Mouse (Mus musculus): Measurements from ENCODE around the gene Dnajb13. TPM values are rescaled to one million over a fixed set of nuclear protein-coding genes. Genes with fewer than 3 reads are reported as not detected.
"Not testable (repeated sequence)": the region's sequence is repeated elsewhere in the genome, so short reads cannot be mapped to it uniquely, and the experiment has no call there.

Gene Dnajb13
- polyA plus RNA-seq, 1 experiment from 2014 or later: 5.0 TPM

- H3K36me3 ChIP-seq: peaks cover 15% of the 10 kb centered on the region; the same call in 1 of the 2 replicates
- H3K4me1 ChIP-seq: peaks cover 40% of the 10 kb centered on the region
- peak overlapping the region; percentile 76 for H3K27ac ChIP-seq
- 42% methylated on average over 11 of the region's 11 CpGs for WGBS
- H3K4me3 ChIP-seq: peak overlapping the region; percentile 11; the same call in 1 of the 2 replicates
- peak; percentile 66 for ATAC-seq (ENCODE audit: low FRiP score)
- H3K9ac ChIP-seq: peak overlapping the region; percentile 33; the same call in 1 of the 2 replicates
- no peaks in the 10 kb centered on the region for H3K9me3 ChIP-seq (replicated peaks)
- H3K4me2 ChIP-seq (replicated peaks): peak overlapping the region; percentile 84
- peaks cover 4% of the 10 kb centered on the region for H3K27me3 ChIP-seq
These were observed 19.0 kb downstream of the Dnajb13 start for GRCm38 (mm10) chr7:100495581-100496251.

GRCm38 (mm10) chr7:100495042-100495441 is 19.7 kb downstream of the Dnajb13 start:
- Histone ChIP-seq H3K36me3 (peaks cover 15% of the 10 kb centered on the region; the same call in 1 of the 2 replicates), H3K4me1 (peaks cover 40% of the 10 kb centered on the region), H3K4me3 (peak overlapping the region; percentile 11), H3K9me3 (replicated peaks) (no peaks in the 10 kb centered on the region), H3K27me3 (peaks cover 4% of the 10 kb centered on the region), H3K9ac (no peak overlapping the region), H3K4me2 (replicated peaks) (peak overlapping the region; percentile 84), H3K27ac (peak overlapping the region; percentile 76)
- no peak for ATAC-seq (ENCODE audit: low FRiP score)
- 48% methylated on average over 8 of the region's 8 CpGs for WGBS

- whole genome bisulfite sequencing: 90% methylated on average over 7 of the region's 7 CpGs
- Histone ChIP-seq H3K27ac (peak overlapping the region; percentile 8; the same call in 1 of the 2 replicates), H3K4me2 (replicated peaks) (peak overlapping the region; percentile 84), H3K9ac (no peak overlapping the region; the same call in 1 of the 2 replicates), H3K27me3 (peaks cover 4% of the 10 kb centered on the region), H3K36me3 (peaks cover 15% of the 10 kb centered on the region; the same call in 1 of the 2 replicates), H3K9me3 (replicated peaks) (no peaks in the 10 kb centered on the region), H3K4me3 (peak overlapping the region; percentile 42), H3K4me1 (peaks cover 40% of the 10 kb centered on the region)
- no peak for ATAC-seq (ENCODE audit: low FRiP score)
These were observed 20.3 kb downstream of the Dnajb13 start for GRCm38 (mm10) chr7:100494415-100494831.

DNA sequence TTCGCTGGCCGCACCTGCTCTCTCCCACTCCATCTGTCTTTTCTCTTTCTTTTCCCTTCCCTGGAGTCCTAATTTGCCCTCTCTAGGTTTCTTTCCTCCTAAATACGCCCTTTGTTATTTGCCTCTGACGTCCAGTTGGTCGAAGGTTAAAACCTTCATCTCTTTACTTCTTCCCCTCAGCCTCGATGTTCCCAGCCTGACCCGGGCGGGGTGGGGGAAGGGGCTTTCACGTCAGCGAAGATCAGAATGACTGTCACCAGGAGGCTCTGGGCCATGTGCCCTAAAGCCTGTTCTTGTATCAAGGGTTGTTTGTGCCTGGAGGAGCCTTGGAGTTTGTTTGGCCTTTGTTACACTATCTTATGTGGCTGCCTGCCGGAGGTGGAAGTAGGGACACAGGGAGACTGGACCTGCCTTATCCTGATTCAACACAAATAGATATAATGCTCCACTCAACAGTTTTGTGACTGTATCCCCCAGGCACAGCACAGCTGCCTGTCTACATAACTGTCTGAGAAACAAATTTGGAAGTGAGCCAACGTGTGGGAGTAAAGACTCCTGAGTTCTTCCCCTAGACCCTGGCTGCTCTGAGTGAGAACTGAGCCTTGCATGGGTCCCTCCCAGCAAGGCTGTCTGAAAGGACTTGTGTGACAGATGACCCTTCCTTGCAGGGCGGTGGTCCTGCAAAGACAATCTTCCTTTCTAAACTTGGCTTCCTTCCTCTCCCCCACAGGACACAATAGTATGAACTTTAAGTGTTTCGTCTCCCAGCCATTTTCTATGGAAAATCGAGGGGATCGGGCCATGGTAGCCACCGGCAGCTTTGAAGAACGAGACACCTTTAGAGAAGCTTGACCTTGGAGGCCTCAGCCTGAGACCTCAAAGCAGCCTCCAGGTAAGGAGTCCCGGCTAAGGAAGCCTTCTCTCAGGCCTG is 21.0 kb downstream of the Dnajb13 start:
- WGBS: 38% methylated on average over 19 of the region's 19 CpGs
- 0 out of 2 replicates have a peak, but pooled peaks have one; percentile 12 for ATAC-seq (ENCODE audit: low FRiP score)
- H3K27ac ChIP-seq: peak overlapping the region; percentile 26

GRCm38 (mm10) chr7:100493117-100493483 is 21.7 kb downstream of the Dnajb13 start, which contains the start of gene Ucp2:
TSS of gene Ucp2 (plus strand) at chr7:100493337.
- peaks cover 45% of the 10 kb centered on the region for H3K4me1 ChIP-seq
- peaks cover 9% of the 10 kb centered on the region; the same call in 1 of the 2 replicates for H3K36me3 ChIP-seq
- peak within 1 kb of the TSS; percentile 26 for H3K27ac ChIP-seq
- peak; percentile 38 for ATAC-seq (ENCODE audit: low FRiP score)
- H3K27me3 ChIP-seq: peaks cover 4% of the 10 kb centered on the region
- under 1% methylated on average over 27 of the region's 27 CpGs for WGBS
- peak within 1 kb of the TSS; percentile 84 for H3K4me2 ChIP-seq (replicated peaks)
- no peaks in the 10 kb centered on the region for H3K9me3 ChIP-seq (replicated peaks)
- H3K9ac ChIP-seq: peak within 1 kb of the TSS; percentile 50
- H3K4me3 ChIP-seq: peak within 1 kb of the TSS; percentile 42

More for the DNA sequence above, 21.0 kb downstream of the Dnajb13 start:
- Histone ChIP-seq H3K9me3 (replicated peaks) (no peaks in the 10 kb centered on the region), H3K27me3 (peaks cover 4% of the 10 kb centered on the region), H3K4me1 (peaks cover 40% of the 10 kb centered on the region), H3K9ac (peak overlapping the region; percentile 50; the same call in 1 of the 2 replicates), H3K36me3 (peaks cover 11% of the 10 kb centered on the region; the same call in 1 of the 2 replicates), H3K4me2 (replicated peaks) (peak overlapping the region; percentile 84), H3K4me3 (peak overlapping the region; percentile 42)

GRCm38 (mm10) chr7:100492391-100493116 is 22.2 kb downstream of the Dnajb13 start:
- H3K4me2 ChIP-seq (replicated peaks): peak overlapping the region; percentile 84
- peak; percentile 23; the same call in 1 of the 2 replicates for ATAC-seq (ENCODE audit: low FRiP score)
- H3K27me3 ChIP-seq: peaks cover 4% of the 10 kb centered on the region
- H3K4me3 ChIP-seq: peak overlapping the region; percentile 42
- H3K9ac ChIP-seq: peak overlapping the region; percentile 50
- peaks cover 45% of the 10 kb centered on the region for H3K4me1 ChIP-seq
- H3K27ac ChIP-seq: no peak overlapping the region
- no peaks in the 10 kb centered on the region for H3K9me3 ChIP-seq (replicated peaks)
- 0 out of 2 replicates have a peak, but pooled peaks cover 4% of the 10 kb centered on the region for H3K36me3 ChIP-seq
- 3% methylated on average over 36 of the region's 36 CpGs for WGBS

DNA sequence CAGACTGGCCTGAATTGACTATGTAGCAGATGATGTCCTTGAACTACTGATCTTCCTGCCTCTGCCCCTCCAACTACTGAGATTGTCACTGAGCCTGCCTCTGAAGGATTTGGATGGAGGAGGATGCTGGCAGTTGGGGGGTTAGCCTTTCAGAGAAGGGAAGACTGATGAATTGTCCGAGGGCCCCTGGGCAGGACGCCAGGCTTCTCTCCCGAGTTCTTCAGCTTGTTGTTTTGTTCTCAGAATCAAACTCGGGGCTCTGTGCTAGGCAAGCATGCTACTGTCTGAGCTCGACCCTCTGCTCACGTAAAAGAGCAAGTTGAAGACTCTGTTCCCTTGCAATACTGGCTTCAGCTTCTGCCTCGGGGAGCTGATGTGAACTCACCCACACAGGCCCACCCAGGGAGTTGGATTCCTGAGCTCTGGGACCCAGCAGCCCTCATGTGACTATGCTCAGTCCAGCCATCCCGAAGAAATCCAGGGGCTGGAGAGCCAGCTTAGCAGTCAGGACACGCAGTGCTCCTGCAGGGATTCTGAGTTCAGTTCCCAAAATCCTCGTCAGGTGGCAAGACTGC is 26.2 kb downstream of the Dnajb13 start:
- Histone ChIP-seq H3K4me2 (replicated peaks) (no peak overlapping the region), H3K27me3 (peaks cover 4% of the 10 kb centered on the region), H3K4me3 (no peak overlapping the region), H3K36me3 (no peaks in the 10 kb centered on the region), H3K9me3 (replicated peaks) (no peaks in the 10 kb centered on the region), H3K27ac (peak overlapping the region; percentile 46), H3K4me1 (peaks cover 18% of the 10 kb centered on the region), H3K9ac (no peak overlapping the region)
- WGBS: 48% methylated on average over 10 of the region's 10 CpGs
- peak; percentile 42; the same call in 1 of the 2 replicates for ATAC-seq (ENCODE audit: low FRiP score)

GRCm38 (mm10) chr7:100487301-100487700 is 27.5 kb downstream of the Dnajb13 start:
- WGBS: 78% methylated on average over 2 of the region's 2 CpGs
- no peak for ATAC-seq (ENCODE audit: low FRiP score)
- Histone ChIP-seq H3K27ac (no peak overlapping the region), H3K4me3 (no peak overlapping the region), H3K36me3 (no peaks in the 10 kb centered on the region), H3K9me3 (replicated peaks) (no peaks in the 10 kb centered on the region), H3K9ac (no peak overlapping the region), H3K4me1 (peaks cover 5% of the 10 kb centered on the region), H3K4me2 (replicated peaks) (no peak overlapping the region), H3K27me3 (no peaks in the 10 kb centered on the region)

DNA sequence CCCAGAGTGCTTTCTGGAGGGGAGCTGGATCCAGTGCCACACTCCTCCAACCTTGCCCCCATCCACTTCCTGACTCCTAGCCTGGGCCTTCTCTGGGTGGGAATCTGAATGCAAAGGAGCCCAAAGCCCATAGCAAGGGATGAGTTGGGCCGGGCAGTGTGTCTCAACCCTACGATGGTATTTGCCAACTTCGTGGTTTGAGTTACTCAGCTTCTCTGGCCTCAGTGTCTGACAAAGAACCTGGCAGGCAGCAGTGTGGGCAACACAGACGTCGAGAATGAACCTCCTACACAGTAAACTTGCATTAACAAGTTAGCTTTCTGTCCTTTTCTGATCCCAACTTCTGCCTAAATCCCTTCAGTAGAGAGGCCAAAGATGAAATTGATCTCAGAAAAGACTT is 30.3 kb downstream of the Dnajb13 start:
- no peak overlapping the region for H3K9ac ChIP-seq
- H3K27ac ChIP-seq: no peak overlapping the region
- no peak for ATAC-seq (ENCODE audit: low FRiP score)
- no peaks in the 10 kb centered on the region for H3K36me3 ChIP-seq
- H3K9me3 ChIP-seq (replicated peaks): no peaks in the 10 kb centered on the region
- H3K4me2 ChIP-seq (replicated peaks): no peak overlapping the region
- no peak overlapping the region for H3K4me3 ChIP-seq
- H3K27me3 ChIP-seq: no peaks in the 10 kb centered on the region
- WGBS: 87% methylated on average over 5 of the region's 5 CpGs
- peaks cover 5% of the 10 kb centered on the region; the same call in 1 of the 2 replicates for H3K4me1 ChIP-seq

DNA sequence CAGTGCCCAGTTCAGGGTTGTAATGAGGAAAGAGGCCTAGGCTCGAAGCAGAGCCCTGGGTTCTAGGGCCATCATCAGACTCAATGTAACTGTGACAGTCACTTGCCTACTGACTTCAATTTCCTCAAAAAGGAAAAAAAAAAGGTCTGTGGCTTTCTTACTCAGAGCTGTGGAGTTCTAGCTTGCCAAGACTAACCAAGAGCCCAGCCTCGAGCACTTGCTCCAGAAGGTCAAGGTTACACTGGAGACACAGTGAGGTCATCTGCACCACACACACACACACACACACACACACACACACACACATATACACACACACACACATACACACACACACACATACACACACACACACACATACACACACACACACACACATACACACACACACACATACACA is 32.7 kb downstream of the Dnajb13 start:
- H3K4me3 ChIP-seq; H3K4me1 ChIP-seq; H3K36me3 ChIP-seq; H3K27ac ChIP-seq; H3K9ac ChIP-seq; H3K9me3 ChIP-seq (replicated peaks); H3K4me2 ChIP-seq (replicated peaks); ATAC-seq (ENCODE audit: low FRiP score); H3K27me3 ChIP-seq: not testable (repeated sequence)
- WGBS: 86% methylated on average over 2 of the region's 2 CpGs

- no peak overlapping the region for H3K4me2 ChIP-seq (replicated peaks)
- H3K9me3 ChIP-seq (replicated peaks): no peaks in the 10 kb centered on the region
- no peaks in the 10 kb centered on the region for H3K4me1 ChIP-seq
- no peak overlapping the region for H3K9ac ChIP-seq
- no peaks in the 10 kb centered on the region for H3K27me3 ChIP-seq
- H3K27ac ChIP-seq: no peak overlapping the region
- no peak overlapping the region for H3K4me3 ChIP-seq
- no peaks in the 10 kb centered on the region for H3K36me3 ChIP-seq
- WGBS: 81% methylated on average over 17 of the region's 17 CpGs
- no peak for ATAC-seq (ENCODE audit: low FRiP score)
These were observed 34.6 kb downstream of the Dnajb13 start for GRCm38 (mm10) chr7:100480175-100480574.
